Mouse (Mus musculus): ENCODE measurements at regions not wholly inside any gene's neighbourhood (a gene's known extent, or its start where the extent isn't known, plus 50 kb on each side); places are given as distances from the start of the nearest gene placed in this dataset.
A peak's percentile ranks its signal among the peaks of the same experiment; 100 is the strongest.

DNA sequence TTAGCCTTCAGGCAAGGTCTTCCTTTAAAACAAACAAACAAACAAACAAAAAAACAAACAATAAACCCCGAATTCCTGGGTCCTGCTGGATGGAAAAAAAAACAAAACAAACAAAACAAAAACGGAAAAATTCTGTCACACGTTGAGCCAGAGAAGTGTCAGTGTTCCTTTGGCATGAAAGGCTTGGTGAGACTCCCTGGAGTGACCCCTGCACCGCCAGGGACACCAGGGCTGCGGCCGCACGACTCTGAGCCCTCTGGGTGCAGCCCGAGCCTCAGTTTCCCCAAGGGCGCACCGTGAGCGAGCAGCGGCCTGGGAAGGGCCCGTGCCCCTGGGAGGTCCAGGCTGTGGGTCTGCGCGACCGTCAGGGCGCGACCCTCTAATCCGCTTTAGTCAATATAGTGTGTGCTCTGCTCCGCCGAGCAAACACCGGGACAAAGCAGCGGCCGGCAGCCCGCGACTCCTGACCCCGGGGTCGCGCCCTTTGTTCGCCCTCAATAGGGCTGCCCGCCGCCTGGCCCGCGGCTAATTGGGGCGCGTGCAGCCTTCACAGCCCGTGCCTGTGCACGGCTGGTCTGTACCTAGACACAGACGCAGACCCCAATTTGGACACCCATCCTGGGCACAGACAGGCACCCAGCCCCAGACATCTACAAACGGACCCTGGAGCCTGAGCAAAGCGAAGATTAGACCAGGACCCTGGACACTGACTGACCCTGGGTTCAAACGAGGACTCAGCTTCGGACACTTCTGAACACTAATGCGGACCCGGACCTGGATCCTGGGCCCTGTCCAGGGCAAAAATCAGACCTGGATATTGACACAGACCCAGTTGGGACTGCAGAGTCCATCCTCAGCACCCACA is 74.0 kb upstream of the Ppara start:
- DNase-seq = no peak

DNA sequence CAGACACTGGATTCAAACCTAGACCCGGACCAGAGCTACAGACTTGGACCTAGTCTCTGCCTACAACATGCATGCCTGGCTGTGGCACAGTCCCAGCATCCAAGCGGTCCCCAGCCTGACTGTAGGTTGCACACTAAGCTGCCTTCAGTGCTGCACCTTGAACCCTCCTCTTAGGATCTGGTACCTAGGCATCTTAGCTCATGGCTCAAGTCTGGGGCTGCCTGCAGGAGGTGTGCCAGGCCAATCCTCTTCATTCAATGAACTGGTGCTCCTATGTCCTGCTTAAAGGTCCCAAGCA is 73.4 kb upstream of the Ppara start:
- no peak for DNase-seq

DNA sequence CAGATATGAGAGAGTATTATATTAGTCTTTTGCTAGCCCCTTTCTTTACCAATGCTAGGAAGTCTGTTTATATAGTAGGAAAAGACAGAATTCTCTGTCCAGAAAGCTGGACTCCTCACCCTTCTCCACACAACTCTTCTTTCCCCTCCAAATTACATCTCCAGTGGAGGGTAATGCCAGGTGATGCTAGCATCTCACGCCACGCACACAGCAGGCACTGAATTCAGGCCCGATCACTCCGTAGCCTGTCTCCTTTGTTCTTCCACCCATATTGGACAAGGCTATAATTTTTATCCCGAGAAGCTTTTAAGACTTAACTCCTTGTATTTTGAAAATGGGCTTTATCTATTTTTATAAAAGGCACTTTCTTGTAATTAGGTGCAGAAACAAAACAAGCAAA is 73.0 kb upstream of the Ppara start:
- DNase-seq = no peak

DNA sequence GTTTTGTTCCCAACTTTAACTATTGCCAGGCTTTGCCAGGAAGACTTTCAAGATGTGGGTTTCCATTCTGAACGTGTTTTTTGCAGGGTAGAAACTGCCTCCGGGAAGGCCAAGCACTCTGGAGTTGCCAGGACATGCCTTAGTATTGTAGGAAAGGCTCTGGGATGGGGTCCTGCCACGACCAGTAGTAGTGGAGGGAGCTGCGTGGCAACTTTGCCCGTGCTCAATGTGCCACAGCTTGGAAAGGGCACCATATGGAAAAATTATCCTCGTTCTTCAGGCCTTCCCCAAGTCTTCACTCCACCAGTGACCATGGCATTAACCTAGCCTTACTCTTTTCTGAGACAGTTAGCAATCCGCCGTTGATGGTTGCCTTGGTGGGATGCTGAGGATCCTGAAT is 72.5 kb upstream of the Ppara start:
- no peak for DNase-seq

DNA sequence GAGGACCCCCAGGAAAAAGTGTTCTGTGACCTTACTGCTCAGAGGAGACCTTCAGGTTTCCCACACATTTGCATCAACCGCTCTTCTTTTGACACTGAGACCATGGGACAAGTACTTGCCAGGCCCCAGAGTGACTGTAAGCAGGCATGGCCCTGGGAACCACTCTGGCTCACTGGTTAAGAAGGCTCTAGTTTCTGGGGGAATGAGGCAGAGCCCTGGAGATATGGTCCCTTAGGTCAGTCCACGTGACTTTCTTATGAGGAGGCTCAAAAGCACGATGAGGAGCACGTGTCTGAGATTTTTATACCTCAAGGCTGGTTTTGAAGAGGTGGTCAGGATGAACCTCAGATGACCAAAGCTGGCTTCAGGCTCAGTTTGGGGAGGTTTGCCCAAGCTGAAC is 72.1 kb upstream of the Ppara start:
- no peak for DNase-seq

DNA sequence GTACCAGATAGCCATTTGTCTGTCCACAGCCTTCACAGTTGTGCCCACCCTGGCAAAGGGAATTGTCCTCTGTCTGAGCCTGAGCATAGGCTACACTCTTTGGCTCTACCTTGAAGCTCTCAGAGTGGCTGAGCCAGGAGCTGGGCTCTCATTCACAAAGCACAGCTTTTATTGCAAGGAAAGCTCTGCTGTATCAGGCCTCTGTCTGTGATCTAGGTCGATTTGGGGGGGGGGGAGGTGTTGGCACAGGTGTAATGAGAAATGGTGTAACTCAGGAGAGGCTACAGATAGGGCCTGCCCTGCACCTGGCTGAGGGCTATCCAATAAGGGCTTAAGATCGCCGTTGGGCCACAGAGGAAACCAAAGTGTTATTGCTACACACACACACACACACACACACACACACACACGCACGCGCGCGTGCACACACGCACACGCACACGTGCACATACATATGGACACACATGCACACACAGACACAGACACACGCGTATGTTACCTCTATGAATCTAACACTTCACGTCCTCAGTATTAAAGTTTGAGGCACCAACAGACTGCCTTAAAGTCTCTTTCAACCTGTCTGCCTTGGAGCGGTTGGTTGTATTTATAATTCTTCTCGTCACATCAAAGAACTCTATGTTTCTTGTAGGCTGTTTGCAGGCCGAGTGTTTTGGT is 70.9 kb upstream of the Ppara start:
- DNase-seq = no peak

DNA sequence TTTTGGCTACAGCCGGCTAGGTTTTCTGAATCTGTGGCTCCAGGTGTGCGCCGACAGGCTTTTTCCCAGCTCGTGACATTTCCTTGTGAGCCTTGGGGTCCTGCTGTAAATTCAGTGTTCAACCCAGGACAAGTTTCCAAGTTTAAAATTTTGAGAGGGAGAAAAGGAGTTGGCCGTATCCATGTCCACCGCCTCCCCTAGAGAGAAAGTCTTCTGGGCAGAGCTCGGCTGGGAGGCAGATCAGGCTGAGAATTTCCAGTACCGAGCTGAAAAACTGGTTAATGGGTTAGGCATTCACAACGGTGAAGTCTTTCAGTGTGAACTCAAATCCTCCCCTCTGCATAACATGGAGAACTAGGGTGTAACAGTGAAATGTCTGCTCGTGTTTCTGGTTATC is 70.4 kb upstream of the Ppara start:
- DNase-seq = no peak

DNA sequence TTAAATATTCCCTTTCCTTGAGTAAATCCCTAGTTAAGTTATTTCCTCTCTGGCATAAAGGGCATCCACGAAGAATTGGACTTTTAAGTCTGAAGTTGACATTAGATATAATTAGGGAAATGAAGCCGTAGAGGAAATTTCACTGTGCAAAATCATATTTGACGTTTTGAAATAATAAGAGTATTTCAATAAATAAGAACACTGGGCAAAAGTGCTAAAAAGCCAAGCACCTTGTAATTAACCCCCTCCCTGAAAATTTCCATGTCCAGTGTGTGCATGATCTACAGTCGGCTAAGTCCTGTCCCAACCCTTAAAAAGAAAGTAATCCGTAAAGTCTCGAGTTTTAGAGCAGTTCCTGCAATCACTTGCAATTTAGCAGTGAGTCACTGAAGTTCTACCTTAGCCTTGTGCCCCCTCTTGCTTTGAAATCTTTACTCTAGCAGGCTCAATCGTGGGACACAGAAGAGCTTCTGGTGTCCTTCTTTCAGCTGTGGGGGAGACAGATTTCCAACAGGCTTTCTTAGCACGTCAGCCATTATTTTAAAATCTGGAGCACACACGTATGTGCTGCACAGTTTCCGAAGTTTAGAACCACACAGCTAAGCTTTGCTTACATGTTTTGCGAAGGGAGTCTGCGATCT is 69.5 kb upstream of the Ppara start:
- no peak for DNase-seq

- DNase-seq = no peak
These were observed 68.3 kb upstream of the Ppara start for GRCm38 (mm10) chr15:85666496-85666895.

GRCm38 (mm10) chr15:85667381-85667791 is 67.4 kb upstream of the Ppara start:
- no peak for DNase-seq

- DNase-seq = no peak
These were observed 66.7 kb upstream of the Ppara start for GRCm38 (mm10) chr15:85667906-85668590.

DNA sequence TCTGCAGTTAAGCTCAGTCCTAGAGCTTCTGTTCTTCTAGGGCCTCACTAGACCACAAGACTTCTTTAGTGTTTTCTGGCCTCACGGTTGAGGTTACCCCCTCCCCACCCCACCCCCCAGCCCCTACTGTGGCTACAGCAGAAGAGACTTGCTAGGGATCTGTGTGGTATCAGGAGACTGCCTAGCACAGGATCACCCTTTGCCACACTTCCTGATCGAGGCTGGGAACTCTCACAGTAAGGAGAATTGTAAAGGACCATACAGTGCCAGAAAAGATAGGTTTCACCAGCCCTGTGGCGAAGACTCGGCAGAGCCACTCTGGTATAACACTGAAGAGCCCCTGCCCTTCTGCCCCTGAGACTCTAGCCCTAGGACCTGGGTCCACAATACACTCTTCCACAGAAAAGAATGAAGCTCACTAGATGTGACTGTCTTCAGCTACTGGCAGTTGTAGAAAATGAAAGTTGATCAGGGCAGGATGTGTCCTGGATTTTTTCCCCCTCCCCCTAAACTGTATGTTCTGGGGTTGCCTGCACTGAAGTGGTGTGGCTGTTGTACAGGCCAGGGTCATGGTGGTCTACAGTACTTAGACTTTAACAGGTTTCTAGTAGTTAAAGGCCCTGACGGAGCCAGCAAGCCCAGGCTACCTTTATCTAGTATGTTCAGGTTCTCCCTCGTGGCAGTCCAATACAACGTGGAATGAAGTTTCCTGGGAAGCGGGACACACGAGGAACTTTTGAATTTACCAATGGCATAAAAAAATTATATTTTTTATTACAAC is 65.7 kb upstream of the Ppara start:
- DNase-seq = no peak

DNA sequence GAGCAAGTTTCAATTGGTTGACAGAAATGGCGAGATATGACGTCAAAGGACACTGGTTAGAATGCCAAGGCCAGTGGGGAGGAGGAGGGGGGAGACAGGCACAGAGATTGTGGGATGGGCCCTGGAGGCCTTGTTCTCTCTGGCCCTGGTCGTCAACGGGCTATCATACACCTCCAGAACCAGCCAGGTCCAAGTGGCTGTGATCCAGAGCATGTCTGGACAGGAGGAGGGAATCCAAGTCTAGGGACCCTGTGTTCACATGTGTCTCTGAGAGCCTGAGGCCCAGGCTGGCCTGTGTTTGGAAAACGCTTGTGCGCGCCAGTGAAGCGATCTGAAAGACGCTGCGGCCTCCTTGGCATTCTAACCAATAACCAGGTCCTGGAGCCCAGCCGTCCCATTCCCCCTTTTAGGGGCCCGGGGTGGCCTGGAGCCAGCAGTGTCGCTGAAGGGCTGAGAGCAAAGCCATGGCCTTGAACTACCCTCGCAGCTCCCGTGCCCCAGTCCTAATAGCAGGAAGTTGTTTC is 65.1 kb upstream of the Ppara start:
- DNase-seq = peak; percentile 82

DNA sequence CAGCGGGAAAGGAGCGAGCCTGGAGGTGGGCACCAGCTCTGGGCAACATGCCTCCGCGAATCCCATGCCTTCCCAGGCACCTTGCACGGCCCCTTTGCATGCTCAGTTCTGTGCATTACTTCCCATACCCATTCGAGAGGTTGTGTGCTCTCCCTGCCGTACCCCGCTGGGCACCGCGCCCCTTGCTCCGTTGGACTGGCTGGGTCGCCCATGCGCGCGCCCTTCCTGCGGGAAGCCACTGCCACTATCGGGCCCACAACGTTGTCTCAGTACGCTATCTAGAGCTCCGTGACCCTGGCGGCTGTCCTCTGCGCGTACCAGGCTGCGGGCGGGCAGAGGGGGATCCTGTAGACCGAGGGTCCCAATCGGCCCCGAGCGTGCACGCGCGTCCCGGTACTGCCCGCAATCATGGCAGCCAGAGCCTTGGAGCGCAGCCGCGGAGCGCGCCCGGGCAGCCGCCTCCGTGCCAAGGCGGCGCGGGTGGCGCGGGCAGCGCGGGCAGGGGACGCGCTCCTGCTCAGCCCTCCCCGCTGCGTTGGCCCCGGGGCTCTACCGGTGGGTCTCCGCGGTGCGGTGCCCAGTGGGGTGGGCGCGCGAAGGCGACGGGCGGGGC is 64.5 kb upstream of the Ppara start:
- DNase-seq = peak; percentile 74

GRCm38 (mm10) chr15:85670789-85671700 is 63.7 kb upstream of the Ppara start:
- peak; percentile 93 for DNase-seq

DNA sequence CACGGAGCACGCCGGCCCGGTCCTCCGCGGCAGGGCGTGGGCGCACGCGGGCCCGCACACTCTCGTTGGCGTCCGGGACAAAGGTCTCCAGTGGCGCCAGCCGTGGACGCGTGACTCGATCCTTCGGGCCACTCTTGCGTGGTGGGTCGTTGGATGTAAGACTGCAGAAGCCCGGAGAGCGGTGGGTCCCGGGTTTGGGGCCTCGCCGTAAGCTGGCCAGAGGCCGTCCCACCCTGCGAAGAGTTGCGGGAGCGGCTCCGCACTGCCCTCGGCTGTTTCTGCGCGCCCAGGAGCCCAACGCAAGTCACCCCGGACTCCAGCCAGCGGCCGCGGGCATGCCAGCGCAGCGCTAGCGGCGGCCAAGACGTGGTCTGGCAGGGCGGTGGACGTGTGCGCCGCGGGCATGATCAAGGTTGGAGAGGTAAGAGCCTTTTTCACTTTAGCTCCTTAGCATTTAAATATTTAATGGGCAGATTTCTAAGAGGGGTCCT is 63.0 kb upstream of the Ppara start:
- peak; percentile 79 for DNase-seq

GRCm38 (mm10) chr15:85672376-85672775 is 62.4 kb upstream of the Ppara start:
- DNase-seq = no peak

DNA sequence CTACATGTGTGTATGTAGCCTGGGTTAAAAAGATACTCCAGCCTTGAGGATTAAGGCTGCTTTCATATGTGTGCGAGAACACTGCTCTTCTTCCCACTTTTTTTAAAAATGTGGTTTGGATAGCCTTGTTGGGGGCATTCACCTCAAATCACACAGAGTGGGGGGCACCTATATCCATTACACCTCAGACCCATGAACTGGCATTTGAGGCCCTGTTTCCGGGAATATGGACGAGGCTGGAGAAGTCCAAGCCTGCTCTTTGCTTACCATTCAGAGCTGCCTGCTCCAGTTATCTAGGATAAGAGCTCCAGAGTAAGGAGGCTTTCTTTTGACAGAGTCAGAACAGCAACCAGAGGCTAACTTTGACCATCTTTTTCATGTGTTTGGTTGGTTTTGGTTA is 61.9 kb upstream of the Ppara start:
- DNase-seq = no peak

- DNase-seq = no peak
These were observed 61.3 kb upstream of the Ppara start for GRCm38 (mm10) chr15:85673506-85673905.
